Mouse (Mus musculus) intestine, embryonic 15.5 days (tissue): ENCODE measurements around the gene Dcaf8. TPM values are rescaled to one million over a fixed set of nuclear protein-coding genes. Genes with fewer than 3 reads are reported as not detected.

Experiments
- ATAC-seq: fragments of 200-750 bp; cut with Nextera tagmentation; 2 replicates; pipeline ENCODE4 v1.8.0; 2017; ENCODE audit warnings: moderate TSS enrichment, moderate library complexity
- H3K27ac ChIP-seq: fragments of 300-500 bp; sonication (generic); 2 replicates; pipeline ENCODE4 v1.5.1; 2015; ENCODE audit warnings: mild to moderate bottlenecking, inconsistent platforms
- H3K27me3 ChIP-seq: fragments of 300-500 bp; sonication (generic); replicated peaks from 2 replicates; pipeline ENCODE4 v1.6.1; 2015; ENCODE audit warnings: inconsistent platforms
- H3K36me3 ChIP-seq: fragments of 300-500 bp; sonication (generic); 2 replicates; pipeline ENCODE4 v1.6.1; 2015; ENCODE audit warnings: inconsistent platforms
- H3K4me1 ChIP-seq: fragments of 300-500 bp; sonication (generic); replicated peaks from 2 replicates; pipeline ENCODE4 v1.6.1; 2015; ENCODE audit warnings: inconsistent platforms
- H3K4me2 ChIP-seq: fragments of 300-500 bp; sonication (generic); replicated peaks from 2 replicates; pipeline ENCODE4 v1.6.1; 2015; ENCODE audit warnings: mild to moderate bottlenecking, inconsistent platforms
- H3K4me3 ChIP-seq: fragments of 300-500 bp; sonication (generic); replicated peaks from 2 replicates; pipeline ENCODE4 v1.5.1; 2015; ENCODE audit warnings: inconsistent platforms
- H3K9ac ChIP-seq: fragments of 300-500 bp; sonication (generic); 2 replicates; pipeline ENCODE4 v1.6.1; 2015; ENCODE audit warnings: inconsistent platforms
- H3K9me3 ChIP-seq: fragments of 300-500 bp; sonication (generic); 2 replicates; pipeline ENCODE4 v1.6.1; 2016; ENCODE audit warnings: inconsistent platforms
- WGBS: fragments of 180-500 bp; shearing (Covaris S2); methylation state at CpG from one replicate; pipeline ENCODE4 v1.1.7; 2015; 5-methylcytosine and 5-hydroxymethylcytosine counted together
- polyA plus RNA-seq: library from polyadenylated mRNA; unstranded; fragments of >200 nt; fragmentation: Nextera tagmentation; extraction: Ambion mirVana; gene quantifications from 2 replicates; pipeline ENCODE4 v1.2.1, GENCODE M21; 2015

Dcaf8 gene
- polyA plus RNA-seq, 1 experiment from 2014 or later = 101 TPM

GRCm38 (mm10) chr1:172127487-172127886 lies 20.4 kb upstream of the Dcaf8 start:
- whole genome bisulfite sequencing = 24% methylated on average over 5 of the region's 5 CpGs
- peak; percentile 48 for ATAC-seq
- H3K9me3 ChIP-seq = no peaks in the 10 kb centered on the region
- H3K4me2 ChIP-seq = peak overlapping the region; percentile 67
- H3K27ac ChIP-seq = 0 out of 2 replicates have a peak overlapping the region, but pooled peaks have one; percentile 8
- peak overlapping the region; percentile 56 for H3K4me3 ChIP-seq
- H3K27me3 ChIP-seq = no peaks in the 10 kb centered on the region
- peaks cover 27% of the 10 kb centered on the region for H3K36me3 ChIP-seq
- H3K9ac ChIP-seq = peak overlapping the region; percentile 68
- peaks cover 12% of the 10 kb centered on the region; the same call in 1 of the 2 replicates for H3K4me1 ChIP-seq

- no peak overlapping the region for H3K9ac ChIP-seq
- H3K9me3 ChIP-seq = no peaks in the 10 kb centered on the region
- no peak overlapping the region for H3K4me2 ChIP-seq
- no peak overlapping the region for H3K4me3 ChIP-seq
- no peak for ATAC-seq
- no peaks in the 10 kb centered on the region for H3K27me3 ChIP-seq
- peaks cover 31% of the 10 kb centered on the region for H3K36me3 ChIP-seq
- H3K27ac ChIP-seq = no peak overlapping the region
- 95% methylated on average over 15 of the region's 15 CpGs for WGBS
- H3K4me1 ChIP-seq = peaks cover 12% of the 10 kb centered on the region; the same call in 1 of the 2 replicates
Measured at GRCm38 (mm10) chr1:172128563-172128962, 19.3 kb upstream of the Dcaf8 start.

- 63% methylated on average over 2 of the region's 2 CpGs for WGBS
Measured at GRCm38 (mm10) chr1:172129108-172129507, 18.8 kb upstream of the Dcaf8 start.

GRCm38 (mm10) chr1:172129780-172130179 lies 18.1 kb upstream of the Dcaf8 start:
- WGBS = 94% methylated on average over 5 of the region's 5 CpGs
- ATAC-seq = no peak

More at GRCm38 (mm10) chr1:172129108-172129507, 18.8 kb upstream of the Dcaf8 start:
- no peak overlapping the region for H3K4me3 ChIP-seq
- H3K36me3 ChIP-seq = peaks cover 32% of the 10 kb centered on the region
- H3K27me3 ChIP-seq = no peaks in the 10 kb centered on the region
- no peak for ATAC-seq
- no peak overlapping the region for H3K27ac ChIP-seq
- no peaks in the 10 kb centered on the region for H3K9me3 ChIP-seq
- no peak overlapping the region for H3K4me2 ChIP-seq
- no peak overlapping the region for H3K9ac ChIP-seq
- peaks cover 12% of the 10 kb centered on the region; the same call in 1 of the 2 replicates for H3K4me1 ChIP-seq

GRCm38 (mm10) chr1:172132319-172132718 lies 15.6 kb upstream of the Dcaf8 start:
- Histone ChIP-seq H3K9me3 (no peaks in the 10 kb centered on the region), H3K27me3 (no peaks in the 10 kb centered on the region), H3K4me2 (no peak overlapping the region), H3K27ac (no peak overlapping the region), H3K4me3 (no peak overlapping the region), H3K4me1 (peaks cover 10% of the 10 kb centered on the region; the same call in 1 of the 2 replicates), H3K9ac (no peak overlapping the region), H3K36me3 (peaks cover 41% of the 10 kb centered on the region)
- ATAC-seq = no peak
- WGBS = 79% methylated on average over 7 of the region's 7 CpGs

More at GRCm38 (mm10) chr1:172129780-172130179, 18.1 kb upstream of the Dcaf8 start:
- H3K27ac ChIP-seq = no peak overlapping the region
- H3K4me1 ChIP-seq = peaks cover 12% of the 10 kb centered on the region; the same call in 1 of the 2 replicates
- H3K27me3 ChIP-seq = no peaks in the 10 kb centered on the region
- H3K36me3 ChIP-seq = peaks cover 37% of the 10 kb centered on the region
- no peak overlapping the region for H3K9ac ChIP-seq
- no peaks in the 10 kb centered on the region for H3K9me3 ChIP-seq
- H3K4me2 ChIP-seq = no peak overlapping the region
- no peak overlapping the region for H3K4me3 ChIP-seq

GRCm38 (mm10) chr1:172133535-172133934 lies 14.3 kb upstream of the Dcaf8 start:
- Histone ChIP-seq H3K27me3 (no peaks in the 10 kb centered on the region), H3K4me1 (0 out of 2 replicates have a peak, but pooled peaks cover under 1% of the 10 kb centered on the region), H3K36me3 (peaks cover 40% of the 10 kb centered on the region), H3K9ac (no peak overlapping the region), H3K9me3 (no peaks in the 10 kb centered on the region), H3K4me2 (no peak overlapping the region), H3K4me3 (no peak overlapping the region), H3K27ac (0 out of 2 replicates have a peak overlapping the region, but pooled peaks have one; percentile 15)
- no peak; the same call in 1 of the 2 replicates for ATAC-seq
- WGBS = 76% methylated on average over 7 of the region's 7 CpGs

GRCm38 (mm10) chr1:172134072-172134471 lies 13.8 kb upstream of the Dcaf8 start:
- peaks cover 38% of the 10 kb centered on the region for H3K36me3 ChIP-seq
- WGBS = 87% methylated on average over 4 of the region's 4 CpGs

GRCm38 (mm10) chr1:172140160-172140559 lies 7.7 kb upstream of the Dcaf8 start:
- Histone ChIP-seq H3K4me3 (no peak overlapping the region), H3K36me3 (0 out of 2 replicates have a peak, but pooled peaks cover under 1% of the 10 kb centered on the region), H3K4me1 (no peaks in the 10 kb centered on the region), H3K9me3 (no peaks in the 10 kb centered on the region), H3K27me3 (no peaks in the 10 kb centered on the region), H3K4me2 (no peak overlapping the region), H3K9ac (no peak overlapping the region), H3K27ac (no peak overlapping the region)
- 77% methylated on average over 2 of the region's 2 CpGs for WGBS
- no peak for ATAC-seq

More at GRCm38 (mm10) chr1:172134072-172134471, 13.8 kb upstream of the Dcaf8 start:
- no peak overlapping the region for H3K9ac ChIP-seq
- H3K4me1 ChIP-seq = no peaks in the 10 kb centered on the region
- H3K4me3 ChIP-seq = no peak overlapping the region
- ATAC-seq = no peak
- no peaks in the 10 kb centered on the region for H3K27me3 ChIP-seq
- H3K27ac ChIP-seq = peak overlapping the region; percentile 15
- H3K9me3 ChIP-seq = no peaks in the 10 kb centered on the region
- H3K4me2 ChIP-seq = no peak overlapping the region

- H3K4me3 ChIP-seq = no peak overlapping the region
- H3K4me2 ChIP-seq = no peak overlapping the region
- H3K27me3 ChIP-seq = no peaks in the 10 kb centered on the region
- 91% methylated on average over 1 of the region's 1 CpGs for WGBS
- no peaks in the 10 kb centered on the region for H3K9me3 ChIP-seq
- 0 out of 2 replicates have a peak overlapping the region, but pooled peaks have one; percentile 22 for H3K27ac ChIP-seq
- ATAC-seq = no peak
- H3K36me3 ChIP-seq = no peaks in the 10 kb centered on the region
- no peak overlapping the region for H3K9ac ChIP-seq
- no peaks in the 10 kb centered on the region for H3K4me1 ChIP-seq
Measured at GRCm38 (mm10) chr1:172140825-172141224, 7.1 kb upstream of the Dcaf8 start.

- peak overlapping the region; percentile 31; the same call in 1 of the 2 replicates for H3K4me2 ChIP-seq
- ATAC-seq = peak; percentile 91
Measured at GRCm38 (mm10) chr1:172141529-172141928, 6.4 kb upstream of the Dcaf8 start.

GRCm38 (mm10) chr1:172143570-172143969 lies 4.3 kb upstream of the Dcaf8 start:
- Histone ChIP-seq H3K36me3 (no peaks in the 10 kb centered on the region), H3K4me3 (no peak overlapping the region), H3K27ac (no peak overlapping the region), H3K4me2 (no peak overlapping the region), H3K4me1 (no peaks in the 10 kb centered on the region), H3K27me3 (no peaks in the 10 kb centered on the region), H3K9ac (no peak overlapping the region), H3K9me3 (no peaks in the 10 kb centered on the region)
- no peak for ATAC-seq
- WGBS = 31% methylated on average over 1 of the region's 1 CpGs

More at GRCm38 (mm10) chr1:172141529-172141928, 6.4 kb upstream of the Dcaf8 start:
- H3K9ac ChIP-seq = no peak overlapping the region
- H3K27me3 ChIP-seq = no peaks in the 10 kb centered on the region
- H3K4me3 ChIP-seq = no peak overlapping the region
- 52% methylated on average over 3 of the region's 3 CpGs for WGBS
- no peaks in the 10 kb centered on the region for H3K4me1 ChIP-seq
- no peaks in the 10 kb centered on the region for H3K36me3 ChIP-seq
- H3K9me3 ChIP-seq = no peaks in the 10 kb centered on the region
- H3K27ac ChIP-seq = peak overlapping the region; percentile 66

- Histone ChIP-seq H3K4me3 (peak overlapping the region; percentile 74), H3K4me1 (no peaks in the 10 kb centered on the region; the same call in 1 of the 2 replicates), H3K9ac (peak overlapping the region; percentile 89), H3K27me3 (no peaks in the 10 kb centered on the region), H3K36me3 (peaks cover 15% of the 10 kb centered on the region), H3K27ac (peak overlapping the region; percentile 94), H3K4me2 (peak overlapping the region; percentile 65), H3K9me3 (no peaks in the 10 kb centered on the region)
- peak; percentile 74 for ATAC-seq
- WGBS = 0% methylated on average over 40 of the region's 40 CpGs
Measured at GRCm38 (mm10) chr1:172148279-172148954, 533 bp downstream of the Dcaf8 start.
